Mouse (Mus musculus) kidney, adult 2 months (tissue): Measurements from ENCODE around the gene Dph1.

Experiments used
- CTCF ChIP-seq: fragments of 200-500 bp; conservative IDR thresholded peaks from 2 replicates; pipeline ENCODE4 v1.5.1; 2011; ENCODE audit warnings: low read depth, mild to moderate bottlenecking, control low read depth, low read length, moderate library complexity, mixed read lengths; ENCODE audit not compliant: insufficient read depth, insufficient read length
- POLR2A ChIP-seq: fragments of 200-500 bp; IDR thresholded peaks from one replicate; pipeline ENCODE4 v1.6.1; 2011; ENCODE audit warnings: low read depth, low read length, control low read depth

DNA sequence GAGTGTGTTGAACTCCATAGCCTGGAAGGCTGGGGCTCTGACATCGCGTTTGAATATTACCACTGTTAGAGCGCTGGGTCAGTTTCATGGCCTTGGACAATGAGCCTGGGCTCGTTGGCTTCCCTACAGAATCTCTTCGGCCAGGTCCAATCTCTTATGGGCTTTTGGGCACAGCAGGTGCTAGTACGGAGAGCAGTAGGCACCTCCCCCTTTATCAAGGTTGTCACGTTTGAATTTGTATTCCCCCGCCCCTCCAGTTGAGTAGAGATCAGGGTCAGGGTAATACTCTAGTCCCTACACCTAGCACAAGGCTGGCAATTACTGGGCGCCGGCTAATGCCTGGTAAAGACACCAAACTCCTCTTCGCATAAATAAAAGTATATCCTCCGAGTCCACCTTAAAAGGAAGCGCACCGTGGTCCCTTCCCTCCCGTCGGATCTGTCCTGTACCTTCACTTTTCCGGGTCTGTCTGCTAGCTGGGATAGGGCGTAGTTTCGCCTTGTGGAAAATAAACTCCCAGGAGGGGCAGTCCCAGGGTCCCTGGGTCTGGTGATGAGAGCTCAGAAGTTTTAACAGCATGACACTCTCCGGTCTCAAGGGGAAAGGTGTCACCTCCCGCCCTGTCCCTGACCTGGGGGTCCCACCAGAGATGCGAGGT, 1.2 kb downstream of the Dph1 start:
- TF ChIP-seq CTCF (no peak), POLR2A (no peak)
